Mouse (Mus musculus) intestine, postnatal 0 days (tissue): ENCODE measurements around the gene Gpr22. TPM values are rescaled to one million over a fixed set of nuclear protein-coding genes. Genes with fewer than 3 reads are reported as not detected.

Experiments
- ATAC-seq: fragments of 200-750 bp; cut with Nextera tagmentation; 2 replicates; pipeline ENCODE4 v1.8.0; 2017; ENCODE audit warnings: mild to moderate bottlenecking, moderate TSS enrichment, moderate library complexity
- H3K27ac ChIP-seq: fragments of 300-500 bp; sonication (generic); 2 replicates; pipeline ENCODE4 v1.5.1; 2014; ENCODE audit warnings: mild to moderate bottlenecking, low read depth, low read length, moderate library complexity
- H3K27me3 ChIP-seq: fragments of 300-500 bp; sonication (generic); replicated peaks from 2 replicates; pipeline ENCODE4 v1.6.1; 2014; ENCODE audit warnings: low read length, mixed read lengths; ENCODE audit not compliant: control insufficient read depth, insufficient read depth
- H3K36me3 ChIP-seq: fragments of 300-500 bp; sonication (generic); 2 replicates; pipeline ENCODE4 v1.6.1; 2014; ENCODE audit warnings: mild to moderate bottlenecking, moderate library complexity; ENCODE audit not compliant: control insufficient read depth, insufficient read depth
- H3K4me1 ChIP-seq: fragments of 300-500 bp; sonication (generic); replicated peaks from 2 replicates; pipeline ENCODE4 v1.6.1; 2014; ENCODE audit warnings: antibody characterized with exemption, low read length, mixed read lengths; ENCODE audit not compliant: control insufficient read depth, insufficient read depth
- H3K4me2 ChIP-seq: fragments of 300-500 bp; sonication (generic); replicated peaks from 2 replicates; pipeline ENCODE4 v1.6.1; 2014; ENCODE audit warnings: low read depth, mild to moderate bottlenecking, moderate library complexity
- H3K4me3 ChIP-seq: fragments of 300-500 bp; sonication (generic); 2 replicates; pipeline ENCODE4 v1.5.1; 2014; ENCODE audit warnings: low read depth, low read length
- H3K9ac ChIP-seq: fragments of 300-500 bp; sonication (generic); 2 replicates; pipeline ENCODE4 v1.6.1; 2014; ENCODE audit warnings: mild to moderate bottlenecking, low read depth, low read length
- H3K9me3 ChIP-seq: fragments of 300-500 bp; sonication (generic); 2 replicates; pipeline ENCODE4 v1.6.1; 2016; ENCODE audit warnings: mixed run types; ENCODE audit not compliant: control insufficient read depth
- CTCF ChIP-seq: sonication (generic); IDR thresholded peaks from 2 replicates; pipeline ENCODE4 v1.5.1; 2016; ENCODE audit warnings: low read depth, mild to moderate bottlenecking, control low read depth, antibody characterized with exemption, moderate library complexity
- WGBS: fragments of 180-500 bp; shearing (Covaris S2); extraction: QIAGEN DNeasy Blood & Tissue Kit; methylation state at CpG from one replicate; pipeline ENCODE4 v1.1.7; 2014; 5-methylcytosine and 5-hydroxymethylcytosine counted together
- polyA plus RNA-seq: library from polyadenylated mRNA; unstranded; fragments of >200 nt; fragmentation: Nextera tagmentation; extraction: Ambion mirVana; gene quantifications from 2 replicates; pipeline ENCODE4 v1.2.1, GENCODE M21; 2015

Gene Gpr22
- polyA plus RNA-seq, 1 experiment from 2014 or later = 3.2 TPM

DNA sequence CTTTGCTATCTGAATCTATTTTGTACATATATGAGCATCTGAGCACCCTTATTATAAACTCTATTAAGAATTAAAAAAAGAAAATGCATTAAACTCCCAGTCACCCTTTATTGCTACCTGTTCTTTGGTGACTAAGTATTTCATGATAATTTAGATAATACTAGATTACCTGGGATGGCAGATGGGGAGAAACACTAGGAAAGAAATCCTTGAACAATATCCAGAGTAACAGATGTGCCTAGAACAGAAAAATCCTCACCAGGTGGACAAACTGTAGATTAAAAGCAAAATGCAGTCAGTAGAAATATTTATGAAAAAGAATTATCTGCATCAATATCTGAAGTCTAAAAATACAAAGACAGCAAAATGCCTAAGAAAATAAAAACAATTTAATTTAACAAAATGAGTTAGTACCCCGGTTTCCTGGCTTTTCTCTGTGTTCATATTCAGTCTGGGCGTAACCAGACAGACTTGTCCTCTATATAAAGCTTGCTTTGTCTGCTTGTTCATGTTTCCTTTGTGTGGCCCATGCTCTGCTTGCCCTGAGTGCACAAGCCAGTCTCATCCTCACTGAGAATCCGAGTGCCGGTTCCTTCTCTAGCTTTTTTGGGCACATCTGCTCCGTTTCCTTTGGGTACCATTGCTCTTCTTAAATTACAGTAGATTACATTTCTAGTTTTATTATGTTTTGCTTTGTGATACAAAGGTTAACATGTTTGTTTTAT lies 13.0 kb downstream of the Gpr22 start:
- Histone ChIP-seq H3K4me2 (no peak overlapping the region), H3K27ac (no peak overlapping the region), H3K9me3 (0 out of 2 replicates have a peak, but pooled peaks cover 3% of the 10 kb centered on the region), H3K4me1 (0 out of 2 replicates have a peak, but pooled peaks cover 2% of the 10 kb centered on the region), H3K4me3 (no peak overlapping the region), H3K9ac (no peak overlapping the region), H3K27me3 (no peaks in the 10 kb centered on the region), H3K36me3 (peaks cover 9% of the 10 kb centered on the region; the same call in 1 of the 2 replicates)
- ATAC-seq = no peak
- no peak for TF ChIP-seq CTCF
- 65% methylated on average over 5 of the region's 5 CpGs for WGBS

DNA sequence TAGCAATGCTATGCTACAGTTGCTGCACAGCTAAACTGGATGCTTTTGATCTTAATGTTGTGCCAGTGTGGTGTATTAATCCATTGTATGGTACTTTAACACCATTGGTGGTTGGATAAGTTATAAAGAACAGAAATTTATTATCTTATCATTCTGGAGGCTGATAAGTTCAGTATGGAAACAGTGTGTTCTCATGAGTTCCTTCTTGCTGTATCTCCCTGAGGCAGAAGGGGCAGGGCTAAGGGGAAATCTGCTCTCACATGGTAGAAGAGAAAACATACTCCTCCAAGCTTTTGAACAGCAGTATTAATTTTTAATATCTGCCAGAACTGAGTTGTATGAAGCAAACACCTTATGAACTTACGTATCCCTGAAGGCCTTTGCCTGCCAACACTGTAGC lies 20.5 kb downstream of the Gpr22 start:
- Histone ChIP-seq H3K36me3 (peaks cover 9% of the 10 kb centered on the region; the same call in 1 of the 2 replicates), H3K4me3 (no peak overlapping the region), H3K9ac (no peak overlapping the region), H3K4me1 (no peaks in the 10 kb centered on the region), H3K27ac (no peak overlapping the region), H3K4me2 (no peak overlapping the region), H3K9me3 (0 out of 2 replicates have a peak, but pooled peaks cover 3% of the 10 kb centered on the region), H3K27me3 (no peaks in the 10 kb centered on the region)
- 77% methylated on average over 1 of the region's 1 CpGs for WGBS
- ATAC-seq = no peak
- TF ChIP-seq CTCF = no peak

DNA sequence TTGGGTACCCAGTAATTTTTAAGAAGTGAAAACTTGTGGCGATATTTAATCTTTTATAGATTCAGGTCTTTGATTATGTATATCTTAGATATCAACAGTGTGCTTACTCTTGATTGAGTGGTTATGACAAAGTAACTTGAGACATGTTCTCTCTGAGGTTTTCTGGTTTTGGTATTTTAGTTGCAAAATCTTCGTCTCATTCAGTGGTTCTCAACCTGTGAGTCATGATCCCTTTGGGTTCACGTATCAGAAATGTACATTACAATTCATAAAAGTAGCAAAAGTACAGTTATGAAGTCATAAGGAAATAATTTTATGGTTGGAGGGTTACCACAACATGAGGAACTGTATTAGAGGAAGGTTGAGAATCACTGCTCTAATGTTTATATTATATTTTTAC lies 27.1 kb downstream of the Gpr22 start:
- H3K36me3 ChIP-seq = no peaks in the 10 kb centered on the region
- H3K9me3 ChIP-seq = no peaks in the 10 kb centered on the region
- H3K4me3 ChIP-seq = no peak overlapping the region
- no peak for ATAC-seq
- WGBS = 89% methylated on average over 3 of the region's 3 CpGs
- no peaks in the 10 kb centered on the region for H3K27me3 ChIP-seq
- no peak for TF ChIP-seq CTCF
- no peak overlapping the region for H3K27ac ChIP-seq
- no peaks in the 10 kb centered on the region for H3K4me1 ChIP-seq
- H3K4me2 ChIP-seq = no peak overlapping the region
- H3K9ac ChIP-seq = no peak overlapping the region

DNA sequence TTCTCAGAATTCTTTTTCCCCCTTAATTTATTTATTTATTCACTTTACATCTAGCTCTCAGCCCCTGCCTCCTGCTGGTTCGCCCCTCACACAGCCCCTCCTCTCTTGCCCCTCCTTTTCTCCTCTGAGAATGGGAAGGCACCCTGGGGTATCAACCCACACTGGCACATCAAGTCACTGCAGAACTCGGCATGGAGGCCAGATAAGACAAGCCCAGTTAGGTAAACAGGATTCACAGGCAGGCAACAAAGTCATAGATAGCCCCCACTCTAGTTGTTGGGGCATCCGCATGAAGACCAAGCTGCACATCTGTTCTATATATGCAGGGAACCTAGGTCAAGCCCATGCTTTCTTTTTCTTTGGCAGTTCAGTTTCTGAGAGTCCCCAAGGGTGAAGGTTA lies 46.6 kb downstream of the Gpr22 start:
- H3K4me2 ChIP-seq = no peak overlapping the region
- no peaks in the 10 kb centered on the region for H3K4me1 ChIP-seq
- no peak for TF ChIP-seq CTCF
- no peak overlapping the region for H3K4me3 ChIP-seq
- H3K36me3 ChIP-seq = peaks cover 51% of the 10 kb centered on the region
- no peak overlapping the region for H3K27ac ChIP-seq
- no peak for ATAC-seq
- WGBS = 70% methylated on average over 3 of the region's 3 CpGs
- no peaks in the 10 kb centered on the region for H3K9me3 ChIP-seq
- no peaks in the 10 kb centered on the region for H3K27me3 ChIP-seq
- H3K9ac ChIP-seq = no peak overlapping the region

DNA sequence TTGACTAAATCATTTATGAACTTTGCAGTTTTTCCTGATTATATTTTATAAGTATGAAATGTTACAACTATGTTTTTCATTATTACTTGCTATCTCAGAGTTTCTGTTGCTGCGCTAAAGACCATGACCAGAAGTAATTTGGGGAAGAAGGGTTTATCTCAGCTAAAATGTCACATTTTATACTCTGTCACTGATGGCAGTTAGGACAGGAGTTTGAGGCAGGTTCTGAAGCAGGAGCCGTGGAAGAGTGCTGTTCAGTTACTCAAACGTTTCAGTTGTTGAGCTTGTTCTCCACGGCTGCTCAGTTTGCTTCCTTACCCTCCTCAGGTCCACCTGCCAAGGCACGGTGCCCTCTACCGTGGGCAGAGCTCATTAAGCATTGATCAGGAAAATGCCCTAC lies 47.7 kb downstream of the Gpr22 start:
- H3K4me3 ChIP-seq = no peak overlapping the region
- H3K4me1 ChIP-seq = no peaks in the 10 kb centered on the region
- H3K4me2 ChIP-seq = no peak overlapping the region
- 70% methylated on average over 6 of the region's 6 CpGs for WGBS
- TF ChIP-seq CTCF = no peak
- H3K27me3 ChIP-seq = no peaks in the 10 kb centered on the region
- H3K36me3 ChIP-seq = peaks cover 42% of the 10 kb centered on the region
- ATAC-seq = no peak
- H3K9me3 ChIP-seq = no peaks in the 10 kb centered on the region
- H3K27ac ChIP-seq = no peak overlapping the region
- H3K9ac ChIP-seq = no peak overlapping the region

Other genes with a start within 250 kb of the Gpr22 start
- gene Cbll1, start 214.3 kb downstream of the Gpr22 start, polyA plus RNA-seq = 9.6 TPM in 2 replicates
- gene Slc26a4, start 154.0 kb downstream of the Gpr22 start, polyA plus RNA-seq = 0.16 and 0.27 TPM in 2 replicates
- gene Bcap29, start 79.3 kb downstream of the Gpr22 start, polyA plus RNA-seq = 29.6 and 30.0 TPM in 2 replicates
- 4.4 and 5.5 TPM in 2 replicates for gene Dus4l, start 59.1 kb downstream of the Gpr22 start, polyA plus RNA-seq
- 16.4 and 19.1 TPM in 2 replicates for gene Cog5, start 59.1 kb downstream of the Gpr22 start, polyA plus RNA-seq
- 63.3 and 68.0 TPM in 2 replicates for gene Hbp1, start 236.6 kb upstream of the Gpr22 start, polyA plus RNA-seq